Mouse (Mus musculus): Measurements from ENCODE around the gene Spata1.

DNA sequence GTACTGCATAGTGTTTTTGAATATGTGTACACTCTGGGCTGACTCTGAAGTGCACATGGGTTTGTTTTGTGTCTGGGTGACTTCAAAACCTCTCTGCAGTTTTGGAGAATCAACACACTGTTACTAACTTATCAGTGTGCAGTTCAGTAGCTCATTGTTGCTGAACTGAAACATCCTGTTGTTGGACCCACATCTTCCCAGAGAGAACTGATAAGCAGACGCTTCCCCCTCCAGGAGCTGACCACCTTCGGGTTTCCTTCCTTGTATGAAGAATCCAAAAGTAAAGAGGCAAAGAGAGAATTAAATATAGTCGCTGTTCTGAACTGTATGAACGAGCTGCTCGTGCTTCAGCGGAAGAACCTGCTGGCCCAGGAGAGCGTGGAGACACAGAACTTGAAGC, 80.7 kb downstream of the Spata1 start:
- TF ChIP-seq USF1 (IDR thresholded peaks at IDR 0.05; ENCODE audit: low read depth) (no peak), CTCF (IDR thresholded peaks at IDR 0.05; ENCODE audit: control insufficient read depth, insufficient read depth, insufficient read length) (no peak)
